ENCODE assay signal across 43 mouse cellular contexts in the genomic region with DNA sequence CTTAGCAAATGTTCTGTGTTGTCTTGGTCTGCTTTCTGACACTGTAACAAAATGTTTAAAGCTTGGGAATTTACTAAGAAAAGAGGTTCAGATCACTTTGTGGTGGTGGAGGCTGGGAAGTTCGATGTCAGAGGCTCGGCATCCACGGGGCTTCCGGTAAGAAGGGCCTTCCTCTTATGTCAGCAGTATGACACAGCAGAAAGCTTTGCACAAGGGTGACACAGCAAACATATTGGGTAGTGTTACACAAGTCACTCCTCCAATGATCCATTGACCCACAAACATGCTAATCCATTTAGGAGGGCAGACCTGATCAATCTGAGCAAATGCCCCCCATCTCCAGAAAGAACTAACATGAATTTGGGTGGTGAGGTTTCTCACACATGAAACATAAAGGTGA. TPM values are rescaled to one million over a fixed set of nuclear protein-coding genes. Genes with fewer than 3 reads are reported as not detected.
DNase-seq lines count a peak whose midpoint lies in the region; ATAC-seq and TF ChIP-seq lines count a peak whose summit lies in the region.
"Had no signal": no experiment of that assay in that cellular context is flagged by ENCODE, and none has a peak within 500 bp of the region (broad histone marks: within the 10 kb centered on the region; RNA-seq: fewer than 3 reads in every experiment).

No protein-coding gene starts in this region.

- no peaks in the 10 kb centered on the region for H3K36me3 ChIP-seq in G1E (replicated peaks)
- H3K36me3 ChIP-seq in liver, embryonic 12.5 days = no peaks in the 10 kb centered on the region
- no peaks in the 10 kb centered on the region for H3K36me3 ChIP-seq in liver, postnatal 0 days (replicated peaks; ENCODE audit: insufficient read depth, low read length)
- H3K36me3 ChIP-seq: embryonic facial prominence, embryonic 13.5 days; forebrain, embryonic 10.5 days; forebrain, embryonic 15.5 days; heart, embryonic 15.5 days; intestine, embryonic 15.5 days; limb, embryonic 12.5 days had no signal

- no peaks in the 10 kb centered on the region for H3K9me3 ChIP-seq in G1E (replicated peaks)
- no peaks in the 10 kb centered on the region for H3K9me3 ChIP-seq in liver, embryonic 12.5 days (replicated peaks)
- no peaks in the 10 kb centered on the region for H3K9me3 ChIP-seq in liver, postnatal 0 days (ENCODE audit: low read length)
- H3K9me3 ChIP-seq: embryonic facial prominence, embryonic 13.5 days; forebrain, embryonic 10.5 days; forebrain, embryonic 15.5 days; heart, embryonic 15.5 days; intestine, embryonic 15.5 days; limb, embryonic 12.5 days had no signal

- 0 out of 2 replicates have a peak overlapping the region, but pooled peaks have one; percentile 11 for H3K27ac ChIP-seq in liver, embryonic 12.5 days
- H3K27ac ChIP-seq in liver, postnatal 0 days (ENCODE audit: low read depth) = peak overlapping the region; percentile 29; the same call in 1 of the 2 replicates
- H3K27ac ChIP-seq: embryonic facial prominence, embryonic 13.5 days; forebrain, embryonic 10.5 days; forebrain, embryonic 15.5 days; heart, embryonic 15.5 days; hindbrain, postnatal 0 days; intestine, embryonic 15.5 days; kidney, postnatal 0 days; left cerebral cortex, adult 2 months; limb, embryonic 12.5 days; stomach, postnatal 0 days had no signal

- H3K4me1 ChIP-seq in G1E (ENCODE audit: insufficient read depth, low read depth, low read length) = peaks cover 22% of the 10 kb centered on the region
- peaks cover 35% of the 10 kb centered on the region for H3K4me1 ChIP-seq in liver, embryonic 12.5 days
- peaks cover 12% of the 10 kb centered on the region for H3K4me1 ChIP-seq in liver, postnatal 0 days (ENCODE audit: insufficient read depth)
- H3K4me1 ChIP-seq: embryonic facial prominence, embryonic 13.5 days; forebrain, embryonic 10.5 days; forebrain, embryonic 15.5 days; heart, embryonic 15.5 days; intestine, embryonic 15.5 days; limb, embryonic 12.5 days had no signal

- TF ChIP-seq CTCF in G1E (IDR thresholded peaks at IDR 0.05; ENCODE audit: low read depth, low read length) = no peak
- no peak for TF ChIP-seq CTCF in liver, postnatal 0 days (IDR thresholded peaks at IDR 0.05; ENCODE audit: low read depth)

- WGBS in liver, embryonic 12.5 days (ENCODE audit: insufficient replicate concordance) = 59% methylated on average over 4 of the region's 4 CpGs
- WGBS in liver, postnatal 0 days (ENCODE audit: insufficient replicate concordance) = 56% methylated on average over 4 of the region's 4 CpGs

- no peak overlapping the region for H3K4me3 ChIP-seq in G1E (ENCODE audit: low read depth, low read length)
- H3K4me3 ChIP-seq in liver, embryonic 12.5 days = no peak overlapping the region
- H3K4me3 ChIP-seq in liver, postnatal 0 days (ENCODE audit: low read depth, low read length) = no peak overlapping the region
- H3K4me3 ChIP-seq: embryonic facial prominence, embryonic 13.5 days; forebrain, embryonic 10.5 days; forebrain, embryonic 15.5 days; heart, embryonic 15.5 days; intestine, embryonic 15.5 days; left cerebral cortex, adult 2 months; limb, embryonic 12.5 days had no signal

- peaks cover 28% of the 10 kb centered on the region for H3K27me3 ChIP-seq in G1E (ENCODE audit: insufficient read depth, low read length)
- peaks cover 17% of the 10 kb centered on the region for H3K27me3 ChIP-seq in liver, embryonic 12.5 days (replicated peaks)
- no peaks in the 10 kb centered on the region for H3K27me3 ChIP-seq in liver, postnatal 0 days (ENCODE audit: insufficient read depth, low read length)
- H3K27me3 ChIP-seq: CH12.LX; embryonic facial prominence, embryonic 13.5 days; forebrain, embryonic 15.5 days; heart, embryonic 15.5 days; intestine, embryonic 15.5 days; limb, embryonic 12.5 days had no signal

- no peak for DNase-seq in G1E (ENCODE audit: low spot score)
- DNase-seq in liver, postnatal 0 days = no peak
- DNase-seq in kidney, postnatal 25 days = no peak
- DNase-seq in layer of hippocampus, adult 11-12 months (ENCODE audit: low spot score) = no peak
- no peak for DNase-seq in urinary bladder, postnatal 10 days (ENCODE audit: low spot score)
- DNase-seq: adrenal gland, postnatal 14 days; cerebellum, adult 11-12 months; cerebellum, adult 9-11 months; gastrocnemius, postnatal 25 days; heart, adult 18-20 months; kidney, adult 8-10 months; lung, adult 18-20 months; lung, postnatal 4 days; right cerebral cortex, adult 18-20 months; thymus, adult 18-20 months; thymus, postnatal 25 days had no signal

- H3K9ac ChIP-seq in liver, embryonic 12.5 days = no peak overlapping the region
- no peak overlapping the region for H3K9ac ChIP-seq in liver, postnatal 0 days (replicated peaks)
- H3K9ac ChIP-seq: embryonic facial prominence, embryonic 13.5 days; forebrain, embryonic 15.5 days; heart, embryonic 15.5 days; intestine, embryonic 15.5 days; limb, embryonic 12.5 days had no signal

- H3K4me2 ChIP-seq in liver, embryonic 12.5 days = no peak overlapping the region
- H3K4me2 ChIP-seq in liver, postnatal 0 days (ENCODE audit: low read depth, low read length) = no peak overlapping the region
- H3K4me2 ChIP-seq: embryonic facial prominence, embryonic 13.5 days; forebrain, embryonic 15.5 days; heart, embryonic 15.5 days; intestine, embryonic 15.5 days; limb, embryonic 12.5 days; midbrain, embryonic 11.5 days had no signal

- TF ChIP-seq EP300 in liver, postnatal 0 days (IDR thresholded peaks at IDR 0.05; ENCODE audit: low read depth) = no peak

- 0 out of 2 replicates have a peak, but pooled peaks have one; percentile 19 for ATAC-seq in G1E (ENCODE audit: extremely low read depth, insufficient number of reproducible peaks, low FRiP score, poor library complexity, severe bottlenecking)
- peak; percentile 62; the same call in 1 of the 2 replicates for ATAC-seq in liver, embryonic 12.5 days
- ATAC-seq in liver, postnatal 0 days = peak; percentile 48; the same call in 1 of the 2 replicates
- ATAC-seq: forebrain, embryonic 15.5 days; hindbrain, postnatal 0 days; intestine, embryonic 15.5 days; lung, postnatal 0 days; midbrain, embryonic 16.5 days had no signal

RNA-seq across cellular contexts. Expression of gene Gm47791, which starts 26.0 kb away (rescaled TPM):
- total RNA-seq in G1E (2014; fragmentation: Nextera tagmentation) = not detected in 2 replicates
- total RNA-seq in G1E (2017) = not detected in 2 replicates
- not detected in 2 replicates for polyA plus RNA-seq in G1E (2012)
- not detected in 2 replicates for polyA plus RNA-seq in liver, embryonic 12.5 days (2016; fragmentation: Nextera tagmentation; extraction: Ambion mirVana)
- not detected in 2 replicates for polyA plus RNA-seq in liver, postnatal 0 days (2015; fragmentation: Nextera tagmentation; extraction: Ambion mirVana)
- total RNA-seq: adrenal gland, postnatal 14 days; CH12.LX; common myeloid progenitor, adult 5-6 weeks; gastrocnemius, adult 18-20 months; gastrocnemius, postnatal 25 days; heart, adult 18-20 months; heart, postnatal 25 days; hindbrain, postnatal 0 days; layer of hippocampus, adult 18-20 months; layer of hippocampus, postnatal 14 days; left cerebral cortex, adult 2 months; left cerebral cortex, postnatal 25 days; MEL had no signal
- polyA plus RNA-seq: C2C12; embryonic facial prominence, embryonic 13.5 days; forebrain, embryonic 10.5 days; forebrain, embryonic 15.5 days; frontal cortex, adult 2 months; heart, embryonic 15.5 days; hindbrain, embryonic 11.5 days; hindbrain, postnatal 0 days; intestine, embryonic 15.5 days; kidney, postnatal 0 days; limb, embryonic 12.5 days; lung, postnatal 0 days; midbrain, embryonic 11.5 days; midbrain, embryonic 16.5 days; neural tube, embryonic 11.5 days; spleen, adult 2 months; stomach, postnatal 0 days had no signal

RNA-seq across cellular contexts. Expression of gene Tm4sf20, which starts 28.8 kb away (rescaled TPM):
- total RNA-seq in G1E (2014; fragmentation: Nextera tagmentation) (not detected in 2 replicates), G1E (2017) (not detected in 2 replicates)
- not detected in 2 replicates for polyA plus RNA-seq in G1E (2012)
- polyA plus RNA-seq in liver, embryonic 12.5 days (2016; fragmentation: Nextera tagmentation; extraction: Ambion mirVana) = not detected in 2 replicates
- not detected in 2 replicates for polyA plus RNA-seq in liver, postnatal 0 days (2015; fragmentation: Nextera tagmentation; extraction: Ambion mirVana)
- total RNA-seq: adrenal gland, postnatal 14 days; CH12.LX; common myeloid progenitor, adult 5-6 weeks; gastrocnemius, adult 18-20 months; gastrocnemius, postnatal 25 days; heart, adult 18-20 months; heart, postnatal 25 days; hindbrain, postnatal 0 days; layer of hippocampus, adult 18-20 months; layer of hippocampus, postnatal 14 days; left cerebral cortex, adult 2 months; left cerebral cortex, postnatal 25 days; MEL had no signal
- polyA plus RNA-seq: C2C12; forebrain, embryonic 10.5 days; forebrain, embryonic 15.5 days; frontal cortex, adult 2 months; heart, embryonic 15.5 days; hindbrain, embryonic 11.5 days; hindbrain, postnatal 0 days; spleen, adult 2 months had no signal

RNA-seq across cellular contexts. Expression of gene Agfg1, which starts 42.2 kb away (rescaled TPM):
- 303 and 306 TPM in 2 replicates for total RNA-seq in G1E (2014; fragmentation: Nextera tagmentation)
- 121 and 135 TPM in 2 replicates for total RNA-seq in G1E (2017)
- 30.4 and 32.1 TPM in 2 replicates for polyA plus RNA-seq in G1E (2012)
- polyA plus RNA-seq in liver, embryonic 12.5 days (2016; fragmentation: Nextera tagmentation; extraction: Ambion mirVana) = 76.7 and 78.3 TPM in 2 replicates
- 12.2 and 14.2 TPM in 2 replicates for polyA plus RNA-seq in liver, postnatal 0 days (2015; fragmentation: Nextera tagmentation; extraction: Ambion mirVana)
